Mouse (Mus musculus): ENCODE data around the gene Fbn1.

DNA sequence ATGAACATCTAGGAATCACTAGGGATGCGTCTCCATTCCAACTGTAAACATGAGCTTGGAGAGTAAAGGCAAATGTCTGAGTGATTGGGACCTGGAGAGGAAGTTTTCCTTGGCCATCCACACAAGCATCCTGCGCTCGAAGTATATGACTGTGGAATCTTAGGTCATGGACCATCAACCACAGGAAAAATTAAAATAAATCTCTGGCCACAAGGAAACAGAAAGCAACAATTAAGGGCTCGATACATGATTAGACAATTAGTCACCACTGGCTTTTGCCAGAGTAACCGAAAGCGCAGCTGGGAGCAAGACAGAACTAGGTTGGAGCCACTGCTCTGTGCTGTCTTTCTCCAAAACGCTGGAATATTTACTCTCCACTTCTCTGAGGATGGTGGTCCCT, 32.8 kb upstream of the Fbn1 start:
- TF ChIP-seq CTCF (IDR thresholded peaks at IDR 0.05; ENCODE audit: low read depth) (no peak), EP300 (IDR thresholded peaks at IDR 0.05; ENCODE audit: low read depth) (no peak)
